Mouse (Mus musculus) heart, postnatal 0 days (tissue): ENCODE data around the gene Zfp872. TPM values are rescaled to one million over a fixed set of nuclear protein-coding genes. Genes with fewer than 3 reads are reported as not detected.

Source experiments
- ATAC-seq: fragments of 200-750 bp; cut with Nextera tagmentation; 2 replicates; pipeline ENCODE4 v1.8.0; 2017; ENCODE audit warnings: low read depth, moderate number of reproducible peaks, moderate library complexity; ENCODE audit not compliant: insufficient read depth
- DNase-seq: peaks from one replicate; pipeline ENCODE4 v3.0.0-alpha.2; 2016; ENCODE audit warnings: low spot score
- H3K27ac ChIP-seq: fragments of 300-500 bp; sonication (generic); 2 replicates; pipeline ENCODE4 v1.5.1; 2014; ENCODE audit warnings: low read depth, mild to moderate bottlenecking
- H3K27me3 ChIP-seq: fragments of 300-500 bp; sonication (generic); 2 replicates; pipeline ENCODE4 v1.6.1; 2014; ENCODE audit warnings: low read length, mixed read lengths; ENCODE audit not compliant: control insufficient read depth, insufficient read depth
- H3K36me3 ChIP-seq: fragments of 300-500 bp; sonication (generic); replicated peaks from 2 replicates; pipeline ENCODE4 v1.6.1; 2014; ENCODE audit warnings: low read length, mixed read lengths; ENCODE audit not compliant: control insufficient read depth, insufficient read depth
- H3K4me1 ChIP-seq: fragments of 300-500 bp; sonication (generic); 2 replicates; pipeline ENCODE4 v1.6.1; 2014; ENCODE audit warnings: antibody characterized with exemption; ENCODE audit not compliant: control insufficient read depth, insufficient read depth
- H3K4me2 ChIP-seq: fragments of 300-500 bp; sonication (generic); 2 replicates; pipeline ENCODE4 v1.6.1; 2014; ENCODE audit warnings: low read depth, mild to moderate bottlenecking, low read length, moderate library complexity
- H3K4me3 ChIP-seq: fragments of 300-500 bp; sonication (generic); 2 replicates; pipeline ENCODE4 v1.5.1; 2014; ENCODE audit warnings: low read depth, low read length
- H3K9ac ChIP-seq: fragments of 300-500 bp; sonication (generic); replicated peaks from 2 replicates; pipeline ENCODE4 v1.6.1; 2014; ENCODE audit warnings: low read depth, low read length, mixed read lengths
- H3K9me3 ChIP-seq: fragments of 300-500 bp; sonication (generic); replicated peaks from 2 replicates; pipeline ENCODE4 v1.6.1; 2016; ENCODE audit warnings: low read length; ENCODE audit not compliant: control insufficient read depth
- CTCF ChIP-seq: IDR thresholded peaks from 2 replicates; pipeline ENCODE4 v1.5.1; 2016; ENCODE audit warnings: antibody characterized with exemption, control low read depth, low read depth
- EP300 ChIP-seq: IDR thresholded peaks from 2 replicates; pipeline ENCODE4 v1.6.1; 2016; ENCODE audit warnings: antibody characterized with exemption, low read depth
- WGBS: fragments of 180-500 bp; shearing (Covaris S2); extraction: QIAGEN DNeasy Blood & Tissue Kit; methylation state at CpG from one replicate; pipeline ENCODE4 v1.1.7; 2014; 5-methylcytosine and 5-hydroxymethylcytosine counted together
- polyA plus RNA-seq: library from polyadenylated mRNA; unstranded; fragments of >200 nt; fragmentation: Nextera tagmentation; extraction: Ambion mirVana; gene quantifications from 2 replicates; pipeline ENCODE4 v1.2.1, GENCODE M21; 2015
- total RNA-seq: library from RNA; depleted of rRNA; stranded (reverse); fragments of >200 nt; gene quantifications from 2 replicates; pipeline ENCODE4 v1.2.3, GENCODE M21; 2014; ENCODE audit warnings: low replicate concordance

Zfp872 gene
- total and polyA plus RNA-seq, 2 experiments from 2014 or later = not detected

- TF ChIP-seq CTCF = no peak
- no peak for TF ChIP-seq EP300
- no peak overlapping the region for H3K27ac ChIP-seq
- H3K9me3 ChIP-seq = 0 out of 2 replicates have a peak, but pooled peaks cover 7% of the 10 kb centered on the region
- 73% methylated on average over 4 of the region's 4 CpGs for WGBS
- no peak for ATAC-seq
- no peak overlapping the region for H3K4me2 ChIP-seq
- no peaks in the 10 kb centered on the region for H3K36me3 ChIP-seq
- H3K4me3 ChIP-seq = no peak overlapping the region
- no peaks in the 10 kb centered on the region for H3K4me1 ChIP-seq
- no peaks in the 10 kb centered on the region for H3K27me3 ChIP-seq
- H3K9ac ChIP-seq = no peak overlapping the region
- no peak for DNase-seq
Observed at GRCm38 (mm10) chr9:22172318-22172717, 15.6 kb upstream of the Zfp872 start.

DNA sequence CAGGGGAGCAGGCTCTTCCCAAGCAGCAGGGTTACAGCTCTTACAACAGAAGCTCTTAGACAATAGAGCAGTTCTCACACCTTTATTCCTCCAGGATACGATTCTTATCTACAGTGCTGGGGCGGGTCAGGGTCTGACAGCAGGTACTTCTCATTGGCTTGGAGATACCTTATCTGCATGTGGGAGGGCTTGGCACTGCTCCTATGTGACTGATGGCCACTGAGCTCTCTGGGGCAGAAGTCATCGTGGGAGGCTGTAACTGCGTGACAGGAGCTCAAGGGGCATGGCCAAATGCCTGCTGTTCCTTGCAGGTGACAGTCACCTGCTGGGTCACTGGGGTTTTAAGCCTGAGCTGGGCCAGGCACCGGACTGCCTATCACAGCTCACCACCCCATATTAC is 8.5 kb downstream of the Zfp872 start:
- Histone ChIP-seq H3K36me3 (no peaks in the 10 kb centered on the region), H3K4me3 (no peak overlapping the region), H3K9ac (no peak overlapping the region), H3K9me3 (peaks cover 29% of the 10 kb centered on the region), H3K4me2 (no peak overlapping the region), H3K27me3 (no peaks in the 10 kb centered on the region), H3K4me1 (no peaks in the 10 kb centered on the region), H3K27ac (no peak overlapping the region)
- DNase-seq (no peak), ATAC-seq (no peak)
- WGBS = 24% methylated on average over 5 of the region's 5 CpGs
- TF ChIP-seq CTCF (no peak), EP300 (no peak)

DNA sequence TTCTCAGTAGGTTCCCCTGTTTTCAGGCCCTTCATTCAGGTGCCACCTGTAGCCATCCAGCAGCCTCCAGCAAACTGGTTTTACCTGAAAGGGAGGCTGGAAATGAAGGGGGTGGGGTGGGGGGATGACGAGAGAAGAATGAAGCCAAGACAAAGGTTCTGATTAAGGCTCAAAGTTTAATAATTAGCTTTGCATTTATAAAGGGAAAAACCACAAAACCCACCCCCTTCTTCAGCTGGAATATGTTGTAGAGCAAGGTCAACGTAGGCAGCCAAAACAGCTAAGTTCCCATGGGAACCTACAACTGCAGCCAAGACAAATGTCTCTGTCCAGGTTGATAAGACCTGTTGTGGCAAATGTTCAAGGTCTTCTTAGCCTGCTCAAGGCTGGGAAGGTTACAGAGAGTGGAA is 25.9 kb downstream of the Zfp872 start:
- no peak overlapping the region for H3K27ac ChIP-seq
- no peak overlapping the region for H3K9ac ChIP-seq
- DNase-seq (peak; percentile 13), ATAC-seq (0 out of 2 replicates have a peak, but pooled peaks have one; percentile 27)
- no peaks in the 10 kb centered on the region for H3K9me3 ChIP-seq
- H3K4me2 ChIP-seq = no peak overlapping the region
- H3K27me3 ChIP-seq = no peaks in the 10 kb centered on the region
- no peak overlapping the region for H3K4me3 ChIP-seq
- no peaks in the 10 kb centered on the region for H3K36me3 ChIP-seq
- H3K4me1 ChIP-seq = peaks cover 6% of the 10 kb centered on the region
- WGBS = 40% methylated on average over 2 of the region's 2 CpGs
- TF ChIP-seq CTCF (no peak), EP300 (no peak)

- ATAC-seq (no peak), DNase-seq (no peak)
- Histone ChIP-seq H3K4me1 (peaks cover 6% of the 10 kb centered on the region), H3K27me3 (no peaks in the 10 kb centered on the region), H3K4me3 (no peak overlapping the region), H3K27ac (no peak overlapping the region), H3K9ac (no peak overlapping the region), H3K9me3 (no peaks in the 10 kb centered on the region), H3K4me2 (no peak overlapping the region), H3K36me3 (no peaks in the 10 kb centered on the region)
- TF ChIP-seq CTCF (no peak), EP300 (no peak)
- 74% methylated on average over 2 of the region's 2 CpGs for WGBS
Observed at GRCm38 (mm10) chr9:22214549-22214948, 26.7 kb downstream of the Zfp872 start.

- no peak for DNase-seq
- Histone ChIP-seq H3K9me3 (no peaks in the 10 kb centered on the region), H3K27me3 (no peaks in the 10 kb centered on the region), H3K4me2 (no peak overlapping the region), H3K36me3 (no peaks in the 10 kb centered on the region), H3K4me3 (no peak overlapping the region), H3K9ac (no peak overlapping the region), H3K4me1 (peaks cover 6% of the 10 kb centered on the region), H3K27ac (no peak overlapping the region)
- ATAC-seq = no peak
- WGBS = 54% methylated on average over 3 of the region's 3 CpGs
- TF ChIP-seq EP300 (no peak), CTCF (no peak)
Observed at GRCm38 (mm10) chr9:22216705-22217104, 28.8 kb downstream of the Zfp872 start.

DNA sequence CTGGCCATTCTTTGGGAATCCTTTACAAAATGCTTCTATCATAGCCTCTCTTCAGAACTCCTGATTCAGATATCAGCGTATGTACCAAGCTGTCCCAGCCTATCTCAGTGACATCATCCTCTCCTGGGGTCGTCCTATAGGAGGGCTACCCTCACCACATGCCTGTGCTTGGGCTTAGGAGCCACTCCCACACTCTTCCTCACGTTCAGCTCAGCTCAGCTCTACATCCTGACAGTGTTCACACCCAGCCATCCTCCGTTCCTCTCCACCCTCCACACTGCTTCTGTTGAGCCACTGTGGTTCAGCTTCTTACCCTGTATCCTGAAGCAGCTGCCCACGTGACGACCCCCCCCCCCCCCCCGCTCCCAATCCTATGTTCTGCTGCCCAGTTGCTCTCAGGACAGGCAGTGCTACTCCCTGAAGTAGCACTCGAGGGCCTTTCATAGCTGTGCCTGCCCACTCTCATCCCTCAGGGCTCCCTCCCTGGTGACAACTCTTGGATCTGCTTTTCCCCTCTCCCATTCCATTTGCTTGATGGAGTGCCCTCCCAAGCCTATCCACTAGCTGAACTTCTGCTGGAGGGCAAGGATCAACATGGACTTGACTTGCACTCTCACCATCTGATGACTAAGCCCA is 30.1 kb downstream of the Zfp872 start:
- Histone ChIP-seq H3K27me3 (no peaks in the 10 kb centered on the region), H3K4me2 (no peak overlapping the region), H3K36me3 (no peaks in the 10 kb centered on the region), H3K9me3 (no peaks in the 10 kb centered on the region), H3K27ac (no peak overlapping the region), H3K4me1 (peaks cover 6% of the 10 kb centered on the region), H3K4me3 (no peak overlapping the region), H3K9ac (no peak overlapping the region)
- DNase-seq = no peak
- TF ChIP-seq CTCF (no peak), EP300 (no peak)
- WGBS = 36% methylated on average over 8 of the region's 8 CpGs
- ATAC-seq = no peak
